In the genomic region with DNA sequence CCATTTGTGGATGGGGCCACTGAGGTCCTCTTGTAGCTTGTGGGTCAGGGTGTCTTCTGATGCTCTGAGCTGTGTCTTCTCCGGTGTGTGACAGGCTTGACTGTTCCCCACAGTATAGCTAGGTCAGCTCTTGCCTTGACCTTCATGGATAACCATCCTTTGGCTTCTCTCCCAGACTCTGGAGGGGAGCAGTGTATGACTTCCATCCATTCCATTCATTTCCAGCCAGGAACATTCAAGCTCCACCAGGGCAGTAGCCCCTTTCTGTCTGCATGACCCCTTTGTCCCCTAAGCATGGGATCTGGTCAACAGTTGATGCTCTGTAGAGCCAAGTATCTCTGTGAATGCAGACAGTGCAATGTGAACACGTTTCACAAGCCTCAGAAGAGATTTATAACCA, we compare ENCODE assay signal across 9 mouse cellular contexts. TPM values are rescaled to one million over a fixed set of nuclear protein-coding genes. Genes with fewer than 3 reads are reported as not detected.
DNase-seq lines count a peak whose midpoint lies in the region; ATAC-seq and TF ChIP-seq lines count a peak whose summit lies in the region.
"Had no signal": no experiment of that assay in that cellular context is flagged by ENCODE, and none has a peak within 500 bp of the region (broad histone marks: within the 10 kb centered on the region; RNA-seq: fewer than 3 reads in every experiment).

No protein-coding gene starts in this region.

- DNase-seq in liver, adult 2 months (ENCODE audit: extremely low read depth, low read depth, low spot score) = no peak
- DNase-seq in liver (no peak), adipocyte (ENCODE audit: low spot score) (no peak)
- DNase-seq in left cerebral cortex, postnatal 14 days (ENCODE audit: low spot score in 2 of 2) = no peak
- no peak for DNase-seq in B cell, adult 2 months

- no peaks in the 10 kb centered on the region for H3K27me3 ChIP-seq in liver, adult 2 months (ENCODE audit: control insufficient read depth, insufficient read depth, low read length)
- no peaks in the 10 kb centered on the region for H3K27me3 ChIP-seq in embryonic facial prominence, embryonic 12.5 days
- no peaks in the 10 kb centered on the region for H3K27me3 ChIP-seq in intestine, embryonic 15.5 days (replicated peaks)

- peaks cover 24% of the 10 kb centered on the region for H3K4me1 ChIP-seq in liver, adult 2 months (ENCODE audit: control insufficient read depth, insufficient read depth, low read length)
- peaks cover 17% of the 10 kb centered on the region for H3K4me1 ChIP-seq in embryonic facial prominence, embryonic 12.5 days
- peaks cover 18% of the 10 kb centered on the region for H3K4me1 ChIP-seq in intestine, embryonic 15.5 days (replicated peaks)
- H3K4me1 ChIP-seq in olfactory bulb, adult 2 months (ENCODE audit: control insufficient read depth, insufficient read depth, low read length) = peaks cover 7% of the 10 kb centered on the region

- no peak for ATAC-seq in embryonic facial prominence, embryonic 12.5 days (ENCODE audit: insufficient number of reproducible peaks, insufficient read depth, low FRiP score, low TSS enrichment)
- ATAC-seq in intestine, embryonic 15.5 days = no peak

- peak overlapping the region; percentile 72 for H3K27ac ChIP-seq in liver, adult 2 months (replicated peaks; ENCODE audit: insufficient read depth, low read depth, low read length)
- H3K27ac ChIP-seq in embryonic facial prominence, embryonic 12.5 days = no peak overlapping the region
- H3K27ac ChIP-seq in intestine, embryonic 15.5 days = peak overlapping the region; percentile 100; the same call in 1 of the 2 replicates
- peak overlapping the region; percentile 96; the same call in 1 of the 2 replicates for H3K27ac ChIP-seq in olfactory bulb, adult 2 months (ENCODE audit: insufficient read depth, low read depth, low read length)

- no peak overlapping the region for H3K9ac ChIP-seq in liver, adult 2 months (ENCODE audit: low read depth, low read length)
- H3K9ac ChIP-seq in embryonic facial prominence, embryonic 12.5 days = 0 out of 2 replicates have a peak overlapping the region, but pooled peaks have one; percentile 58
- H3K9ac ChIP-seq in intestine, embryonic 15.5 days = no peak overlapping the region

- H3K4me2 ChIP-seq in embryonic facial prominence, embryonic 12.5 days (replicated peaks) = peak overlapping the region; percentile 83
- peak overlapping the region; percentile 86 for H3K4me2 ChIP-seq in intestine, embryonic 15.5 days (replicated peaks)

- H3K4me3 ChIP-seq in liver, adult 2 months (ENCODE audit: insufficient read depth, low read depth, low read length) = no peak overlapping the region
- H3K4me3 ChIP-seq in embryonic facial prominence, embryonic 12.5 days = peak overlapping the region; percentile 98; the same call in 1 of the 2 replicates
- H3K4me3 ChIP-seq in intestine, embryonic 15.5 days (replicated peaks) = no peak overlapping the region
- no peak overlapping the region for H3K4me3 ChIP-seq in olfactory bulb, adult 2 months (ENCODE audit: insufficient read depth, low read depth, low read length)

- TF ChIP-seq POLR2A in liver, adult 2 months (IDR thresholded peaks at IDR 0.05; ENCODE audit: extremely low read depth, insufficient read depth, low read length) = no peak
- no peak for TF ChIP-seq POLR2A in olfactory bulb, adult 2 months (IDR thresholded peaks at IDR 0.05; ENCODE audit: insufficient read depth, low read depth, low read length)

- H3K36me3 ChIP-seq in liver, adult 2 months (ENCODE audit: control insufficient read depth, insufficient read depth, low read length) = no peaks in the 10 kb centered on the region
- H3K36me3 ChIP-seq in embryonic facial prominence, embryonic 12.5 days = no peaks in the 10 kb centered on the region
- no peaks in the 10 kb centered on the region for H3K36me3 ChIP-seq in intestine, embryonic 15.5 days

- peaks cover 24% of the 10 kb centered on the region for H3K79me2 ChIP-seq in liver, adult 2 months (ENCODE audit: control insufficient read depth, insufficient read depth, low read length)

- WGBS in liver, adult 2 months = 70% methylated on average over 2 of the region's 2 CpGs
- WGBS in embryonic facial prominence, embryonic 12.5 days = 84% methylated on average over 2 of the region's 2 CpGs
- 71% methylated on average over 2 of the region's 2 CpGs for WGBS in intestine, embryonic 15.5 days
- WGBS in olfactory bulb, adult 2 months = 72% methylated on average over 2 of the region's 2 CpGs

- no peak for TF ChIP-seq CTCF in liver, adult 2 months (IDR thresholded peaks at IDR 0.05; ENCODE audit: low read depth, low read length)
- no peak for TF ChIP-seq CTCF in olfactory bulb, adult 2 months (IDR thresholded peaks at IDR 0.05; ENCODE audit: insufficient read depth, low read depth, low read length)

- intact Hi-C loops in left cerebral cortex, postnatal 14 days (cut with DNase I) = loop anchor here (5.0 kb wide), 1 partner anchor 95 kb away; a partner anchor contains a TSS

- H3K9me3 ChIP-seq in embryonic facial prominence, embryonic 12.5 days = no peaks in the 10 kb centered on the region
- no peaks in the 10 kb centered on the region for H3K9me3 ChIP-seq in intestine, embryonic 15.5 days

RNA-seq across cellular contexts. Expression of a gene that starts 0.9 kb away (rescaled TPM):
- total RNA-seq in liver, adult 2 months (2014; rRNA removed) = 35.2 and 37.3 TPM in 2 replicates
- polyA plus RNA-seq in liver, adult 2 months (2012; rRNA removed) = 17.5 and 21.2 TPM in 2 replicates
- polyA plus RNA-seq in embryonic facial prominence, embryonic 12.5 days (2016; fragmentation: Nextera tagmentation; extraction: Ambion mirVana) = 106 and 108 TPM in 2 replicates
- polyA plus RNA-seq in intestine, embryonic 15.5 days (2015; fragmentation: Nextera tagmentation; extraction: Ambion mirVana) = 64.8 and 69.3 TPM in 2 replicates
- 56.9 and 143 TPM in 2 replicates for polyA plus RNA-seq in olfactory bulb, adult 2 months (2012; ENCODE audit: insufficient read depth, insufficient read length, low replicate concordance, missing spikeins)
- total RNA-seq in left cerebral cortex, postnatal 14 days (2021) = 100 to 1,000 TPM; 129 to 131 TPM

RNA-seq across cellular contexts. Expression of a gene that starts 47.7 kb away (rescaled TPM):
- not detected in 2 replicates for total RNA-seq in liver, adult 2 months (2014; rRNA removed)
- polyA plus RNA-seq in liver, adult 2 months (2012; rRNA removed) = not detected in 2 replicates
- polyA plus RNA-seq in embryonic facial prominence, embryonic 12.5 days (2016; fragmentation: Nextera tagmentation; extraction: Ambion mirVana) = not detected in 2 replicates
- not detected in 2 replicates for polyA plus RNA-seq in intestine, embryonic 15.5 days (2015; fragmentation: Nextera tagmentation; extraction: Ambion mirVana)
- polyA plus RNA-seq in olfactory bulb, adult 2 months (2012; ENCODE audit: insufficient read depth, insufficient read length, low replicate concordance, missing spikeins) = not detected in 2 replicates
- total RNA-seq in left cerebral cortex, postnatal 14 days (2021) = not detected
- polyA plus RNA-seq: limb, embryonic 14.5 days had no signal
